Mouse (Mus musculus) cerebellum, postnatal 10 days (tissue): ENCODE results near the gene Nup88.
A peak's percentile ranks its signal among the peaks of the same experiment; 100 is the strongest.
"Not testable (repeated sequence)": the region's sequence is repeated elsewhere in the genome, so short reads cannot be mapped to it uniquely, and the experiment has no call there.

Experiments
- DNase-seq, 2 experiments: peaks; one replicate each; pipeline ENCODE4 v3.0.0; 2021; ENCODE audit warnings: mixed read lengths in 2 of 2

The Nup88 gene

GRCm38 (mm10) chr11:70969271-70969794 is 440 bp downstream of the Nup88 start:
- DNase-seq: no peak

- no peak for DNase-seq
Observed at GRCm38 (mm10) chr11:70964222-70964907, 5.4 kb downstream of the Nup88 start.

GRCm38 (mm10) chr11:70960786-70961554 is 8.8 kb downstream of the Nup88 start:
- no peak for DNase-seq

- DNase-seq: no peak
Observed at GRCm38 (mm10) chr11:70954711-70955110, 15.1 kb downstream of the Nup88 start.

- no peak for DNase-seq
Observed at GRCm38 (mm10) chr11:70944935-70945817, 24.6 kb downstream of the Nup88 start.

GRCm38 (mm10) chr11:70943651-70944050 is 26.1 kb downstream of the Nup88 start:
- DNase-seq: peak; percentile 45 to 50

GRCm38 (mm10) chr11:70942596-70942995 is 27.2 kb downstream of the Nup88 start:
- DNase-seq: no peak

GRCm38 (mm10) chr11:70935316-70935715 is 34.5 kb downstream of the Nup88 start:
- no peak for DNase-seq

- DNase-seq: no peak
Observed at GRCm38 (mm10) chr11:70931461-70931860, 38.3 kb downstream of the Nup88 start.

GRCm38 (mm10) chr11:70919524-70919923 is 50.2 kb downstream of the Nup88 start:
- DNase-seq: no peak

- DNase-seq: peak in 1 of 2 experiments; percentile 9
Observed at GRCm38 (mm10) chr11:70917896-70918295, 51.9 kb downstream of the Nup88 start.

GRCm38 (mm10) chr11:70911920-70912319 is 57.9 kb downstream of the Nup88 start:
- no peak for DNase-seq

- no peak for DNase-seq
Observed at GRCm38 (mm10) chr11:70911323-70911722, 58.5 kb downstream of the Nup88 start.

- DNase-seq: no peak
Observed at GRCm38 (mm10) chr11:70906681-70907080, 63.1 kb downstream of the Nup88 start.

- DNase-seq: not testable (repeated sequence)
Observed at GRCm38 (mm10) chr11:70898182-70898581, 71.6 kb downstream of the Nup88 start.

- DNase-seq: no peak
Observed at GRCm38 (mm10) chr11:70897680-70898079, 72.1 kb downstream of the Nup88 start.
